Mouse (Mus musculus): ENCODE measurements around the gene Prdm1. TPM values are rescaled to one million over a fixed set of nuclear protein-coding genes. Genes with fewer than 3 reads are reported as not detected.

Prdm1 gene
- polyA plus RNA-seq, 1 experiment from 2014 or later, result 0.15 TPM

- Histone ChIP-seq H3K27ac (ENCODE audit: low read depth) (no peak overlapping the region), H3K27me3 (ENCODE audit: insufficient read depth, low read length) (no peaks in the 10 kb centered on the region), H3K4me3 (ENCODE audit: low read depth, low read length) (no peak overlapping the region), H3K4me1 (ENCODE audit: insufficient read depth) (no peaks in the 10 kb centered on the region), H3K9me3 (ENCODE audit: low read length) (no peaks in the 10 kb centered on the region), H3K9ac (replicated peaks) (no peak overlapping the region), H3K4me2 (ENCODE audit: low read depth, low read length) (no peak overlapping the region), H3K36me3 (replicated peaks; ENCODE audit: insufficient read depth, low read length) (no peaks in the 10 kb centered on the region)
- DNase-seq (no peak), ATAC-seq (no peak)
- 25% methylated on average over 2 of the region's 2 CpGs for WGBS (ENCODE audit: insufficient replicate concordance)
- TF ChIP-seq EP300 (IDR thresholded peaks at IDR 0.05; ENCODE audit: low read depth) (no peak), CTCF (IDR thresholded peaks at IDR 0.05; ENCODE audit: low read depth) (no peak)
These were observed 20.3 kb downstream of the Prdm1 start for GRCm38 (mm10) chr10:44507984-44508383.

DNA sequence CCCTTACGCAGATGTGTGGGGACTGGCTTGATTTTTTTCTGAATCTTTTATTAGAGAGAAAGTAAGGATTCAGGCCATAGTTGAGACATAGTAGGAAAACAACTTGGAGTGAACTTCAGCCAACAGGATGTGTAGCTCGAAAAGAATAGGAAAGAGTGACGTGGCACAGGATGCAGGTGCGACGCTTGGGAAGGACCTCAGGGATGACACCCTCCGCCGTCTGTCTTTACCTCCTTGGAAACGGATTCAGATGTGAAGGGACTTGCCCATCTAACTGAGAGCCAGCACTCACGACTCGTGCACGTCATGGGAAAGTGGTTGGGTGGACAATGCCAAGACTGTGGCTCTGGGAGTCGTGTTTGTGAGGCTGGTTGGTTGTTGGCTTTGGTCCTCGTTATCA, 25.4 kb downstream of the Prdm1 start:
- no peaks in the 10 kb centered on the region for H3K9me3 ChIP-seq (ENCODE audit: low read length)
- no peak for ATAC-seq
- WGBS (ENCODE audit: insufficient replicate concordance), result 69% methylated on average over 13 of the region's 13 CpGs
- no peak overlapping the region for H3K4me2 ChIP-seq (ENCODE audit: low read depth, low read length)
- H3K27ac ChIP-seq (ENCODE audit: low read depth), result no peak overlapping the region
- TF ChIP-seq EP300 (IDR thresholded peaks at IDR 0.05; ENCODE audit: low read depth) (no peak), CTCF (IDR thresholded peaks at IDR 0.05; ENCODE audit: low read depth) (no peak)
- H3K36me3 ChIP-seq (replicated peaks; ENCODE audit: insufficient read depth, low read length), result no peaks in the 10 kb centered on the region
- no peaks in the 10 kb centered on the region for H3K4me1 ChIP-seq (ENCODE audit: insufficient read depth)
- H3K9ac ChIP-seq (replicated peaks), result no peak overlapping the region
- DNase-seq, result no peak
- no peak overlapping the region for H3K4me3 ChIP-seq (ENCODE audit: low read depth, low read length)
- H3K27me3 ChIP-seq (ENCODE audit: insufficient read depth, low read length), result no peaks in the 10 kb centered on the region

- no peaks in the 10 kb centered on the region for H3K4me1 ChIP-seq (ENCODE audit: insufficient read depth)
- H3K27me3 ChIP-seq (ENCODE audit: insufficient read depth, low read length), result no peaks in the 10 kb centered on the region
- 57% methylated on average over 15 of the region's 15 CpGs for WGBS (ENCODE audit: insufficient replicate concordance)
- no peak for ATAC-seq
- no peak overlapping the region for H3K9ac ChIP-seq (replicated peaks)
- H3K4me3 ChIP-seq (ENCODE audit: low read depth, low read length), result no peak overlapping the region
- no peaks in the 10 kb centered on the region for H3K36me3 ChIP-seq (replicated peaks; ENCODE audit: insufficient read depth, low read length)
- no peaks in the 10 kb centered on the region for H3K9me3 ChIP-seq (ENCODE audit: low read length)
- TF ChIP-seq CTCF (IDR thresholded peaks at IDR 0.05; ENCODE audit: low read depth) (no peak), EP300 (IDR thresholded peaks at IDR 0.05; ENCODE audit: low read depth) (no peak)
- H3K4me2 ChIP-seq (ENCODE audit: low read depth, low read length), result no peak overlapping the region
- no peak overlapping the region for H3K27ac ChIP-seq (ENCODE audit: low read depth)
- no peak for DNase-seq
These were observed 28.3 kb downstream of the Prdm1 start for GRCm38 (mm10) chr10:44499897-44500519.

- Histone ChIP-seq H3K9me3 (ENCODE audit: low read length) (no peaks in the 10 kb centered on the region), H3K27ac (ENCODE audit: low read depth) (no peak overlapping the region), H3K9ac (replicated peaks) (no peak overlapping the region), H3K4me3 (ENCODE audit: low read depth, low read length) (no peak overlapping the region), H3K36me3 (replicated peaks; ENCODE audit: insufficient read depth, low read length) (no peaks in the 10 kb centered on the region), H3K27me3 (ENCODE audit: insufficient read depth, low read length) (no peaks in the 10 kb centered on the region), H3K4me1 (ENCODE audit: insufficient read depth) (no peaks in the 10 kb centered on the region), H3K4me2 (ENCODE audit: low read depth, low read length) (no peak overlapping the region)
- WGBS (ENCODE audit: insufficient replicate concordance), result 65% methylated on average over 15 of the region's 15 CpGs
- ATAC-seq, result no peak
- DNase-seq, result no peak
- TF ChIP-seq CTCF (IDR thresholded peaks at IDR 0.05; ENCODE audit: low read depth) (no peak), EP300 (IDR thresholded peaks at IDR 0.05; ENCODE audit: low read depth) (no peak)
These were observed 34.3 kb downstream of the Prdm1 start for GRCm38 (mm10) chr10:44493818-44494492.

GRCm38 (mm10) chr10:44492815-44493525, 35.3 kb downstream of the Prdm1 start:
- ATAC-seq, result no peak

GRCm38 (mm10) chr10:44490899-44491422, 37.3 kb downstream of the Prdm1 start:
- 78% methylated on average over 5 of the region's 5 CpGs for WGBS (ENCODE audit: insufficient replicate concordance)
- no peak for ATAC-seq

More at GRCm38 (mm10) chr10:44492815-44493525, 35.3 kb downstream of the Prdm1 start:
- TF ChIP-seq CTCF (IDR thresholded peaks at IDR 0.05; ENCODE audit: low read depth) (no peak), EP300 (IDR thresholded peaks at IDR 0.05; ENCODE audit: low read depth) (no peak)
- no peak for DNase-seq
- WGBS (ENCODE audit: insufficient replicate concordance), result 66% methylated on average over 8 of the region's 8 CpGs
- Histone ChIP-seq H3K27me3 (ENCODE audit: insufficient read depth, low read length) (no peaks in the 10 kb centered on the region), H3K4me1 (ENCODE audit: insufficient read depth) (no peaks in the 10 kb centered on the region), H3K4me2 (ENCODE audit: low read depth, low read length) (no peak overlapping the region), H3K36me3 (replicated peaks; ENCODE audit: insufficient read depth, low read length) (no peaks in the 10 kb centered on the region), H3K9ac (replicated peaks) (no peak overlapping the region), H3K9me3 (ENCODE audit: low read length) (no peaks in the 10 kb centered on the region), H3K4me3 (ENCODE audit: low read depth, low read length) (no peak overlapping the region), H3K27ac (ENCODE audit: low read depth) (no peak overlapping the region)

More at GRCm38 (mm10) chr10:44490899-44491422, 37.3 kb downstream of the Prdm1 start:
- Histone ChIP-seq H3K36me3 (replicated peaks; ENCODE audit: insufficient read depth, low read length) (no peaks in the 10 kb centered on the region), H3K4me3 (ENCODE audit: low read depth, low read length) (no peak overlapping the region), H3K4me2 (ENCODE audit: low read depth, low read length) (no peak overlapping the region), H3K9me3 (ENCODE audit: low read length) (no peaks in the 10 kb centered on the region), H3K9ac (replicated peaks) (no peak overlapping the region), H3K27me3 (ENCODE audit: insufficient read depth, low read length) (no peaks in the 10 kb centered on the region), H3K4me1 (ENCODE audit: insufficient read depth) (no peaks in the 10 kb centered on the region), H3K27ac (ENCODE audit: low read depth) (no peak overlapping the region)
- no peak for DNase-seq
- no peak for TF ChIP-seq EP300 (IDR thresholded peaks at IDR 0.05; ENCODE audit: low read depth)
- no peak for TF ChIP-seq CTCF (IDR thresholded peaks at IDR 0.05; ENCODE audit: low read depth)

All from liver, postnatal 0 days (tissue).